Mouse (Mus musculus) bone marrow, adult 2 months (tissue): ENCODE results near the gene Os9.

Source experiments
- CTCF ChIP-seq: fragments of 200-500 bp; IDR thresholded peaks from 2 replicates; pipeline ENCODE4 v1.5.1; 2011; ENCODE audit warnings: low read length, control low read depth; ENCODE audit not compliant: control insufficient read depth, insufficient read depth
- POLR2A ChIP-seq: fragments of 200-500 bp; IDR thresholded peaks from 2 replicates; pipeline ENCODE4 v1.6.1; 2011; ENCODE audit warnings: low read depth, mild to moderate bottlenecking, control low read depth, low read length, borderline replicate concordance; ENCODE audit not compliant: control insufficient read depth

- TF ChIP-seq CTCF (no peak), POLR2A (no peak)
Measured at GRCm38 (mm10) chr10:127075651-127076050, 45.3 kb downstream of the Os9 start.
